Mouse (Mus musculus): Measurements from ENCODE around the gene Lipt2. TPM values are rescaled to one million over a fixed set of nuclear protein-coding genes. Genes with fewer than 3 reads are reported as not detected.

Gene Lipt2
- total and polyA plus RNA-seq, 2 experiments = 3.8 to 5.2 TPM

- no peak overlapping the region for H3K27ac ChIP-seq (replicated peaks; ENCODE audit: insufficient read depth, low read depth, low read length)
- TF ChIP-seq CTCF (IDR thresholded peaks at IDR 0.05; ENCODE audit: low read depth, low read length) (no peak), POLR2A (IDR thresholded peaks at IDR 0.05; ENCODE audit: extremely low read depth, insufficient read depth, low read length) (no peak)
- WGBS = 77% methylated on average over 11 of the region's 11 CpGs
- H3K4me1 ChIP-seq (ENCODE audit: control insufficient read depth, insufficient read depth, low read length) = no peaks in the 10 kb centered on the region
- no peak for DNase-seq (ENCODE audit: extremely low read depth, low read depth, low spot score)
- H3K9ac ChIP-seq (ENCODE audit: low read depth, low read length) = no peak overlapping the region
- no peaks in the 10 kb centered on the region for H3K27me3 ChIP-seq (ENCODE audit: control insufficient read depth, insufficient read depth, low read length)
- H3K36me3 ChIP-seq (ENCODE audit: control insufficient read depth, insufficient read depth, low read length) = no peaks in the 10 kb centered on the region
- H3K79me2 ChIP-seq (ENCODE audit: control insufficient read depth, insufficient read depth, low read length) = no peaks in the 10 kb centered on the region
- no peak overlapping the region for H3K4me3 ChIP-seq (ENCODE audit: insufficient read depth, low read depth, low read length)
Measured at GRCm38 (mm10) chr7:100150626-100151025, 8.5 kb upstream of the Lipt2 start.

DNA sequence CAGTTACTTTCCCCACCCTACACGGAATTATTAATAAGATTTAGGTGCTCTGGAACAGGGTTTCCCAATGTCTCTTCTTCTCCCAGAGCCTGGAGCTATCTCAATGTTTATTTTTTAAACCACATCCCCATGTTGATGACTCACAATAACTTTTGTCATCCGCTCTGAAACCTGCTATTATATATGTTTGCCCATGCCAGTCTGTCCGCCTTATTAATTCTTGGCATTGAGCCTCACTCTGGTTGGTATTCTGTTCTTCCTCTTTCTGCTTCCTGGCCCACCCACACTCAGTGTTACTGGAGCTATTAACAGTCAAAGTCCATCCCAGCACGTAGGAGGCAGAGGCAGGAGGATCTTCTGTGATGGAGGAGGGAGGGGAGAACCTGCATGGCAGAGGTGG, 1.4 kb upstream of the Lipt2 start:
- Histone ChIP-seq H3K36me3 (ENCODE audit: control insufficient read depth, insufficient read depth, low read length) (no peaks in the 10 kb centered on the region; the same call in 1 of the 2 replicates), H3K27ac (replicated peaks; ENCODE audit: insufficient read depth, low read depth, low read length) (no peak overlapping the region), H3K4me3 (ENCODE audit: insufficient read depth, low read depth, low read length) (no peak overlapping the region), H3K27me3 (ENCODE audit: control insufficient read depth, insufficient read depth, low read length) (no peaks in the 10 kb centered on the region), H3K4me1 (ENCODE audit: control insufficient read depth, insufficient read depth, low read length) (peaks cover 8% of the 10 kb centered on the region), H3K79me2 (ENCODE audit: control insufficient read depth, insufficient read depth, low read length) (no peaks in the 10 kb centered on the region), H3K9ac (ENCODE audit: low read depth, low read length) (no peak overlapping the region)
- DNase-seq (ENCODE audit: extremely low read depth, low read depth, low spot score) = no peak
- WGBS = 75% methylated on average over 4 of the region's 4 CpGs
- TF ChIP-seq POLR2A (IDR thresholded peaks at IDR 0.05; ENCODE audit: extremely low read depth, insufficient read depth, low read length) (no peak), CTCF (IDR thresholded peaks at IDR 0.05; ENCODE audit: low read depth, low read length) (no peak)

DNA sequence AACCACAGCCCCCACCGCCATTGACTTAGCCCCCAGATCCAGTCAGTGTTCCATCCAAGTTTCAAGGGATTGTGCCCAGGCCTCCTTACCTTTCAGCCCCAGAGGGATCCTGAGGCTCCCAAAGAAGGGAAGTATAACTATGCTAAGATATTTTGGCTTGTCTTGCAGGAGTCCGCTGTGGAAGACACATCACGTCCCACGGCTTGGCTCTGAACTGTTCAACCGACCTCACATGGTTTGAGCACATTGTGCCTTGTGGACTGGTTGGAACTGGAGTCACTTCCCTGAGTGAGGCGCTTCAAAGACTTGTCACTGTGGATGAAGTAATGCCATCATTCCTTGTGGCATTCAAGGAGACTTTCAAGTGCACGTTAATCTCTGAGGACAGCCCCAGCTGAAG, 929 bp downstream of the Lipt2 start:
- no peak for TF ChIP-seq POLR2A (IDR thresholded peaks at IDR 0.05; ENCODE audit: extremely low read depth, insufficient read depth, low read length)
- H3K4me3 ChIP-seq (ENCODE audit: insufficient read depth, low read depth, low read length) = no peak overlapping the region
- no peaks in the 10 kb centered on the region; the same call in 1 of the 2 replicates for H3K36me3 ChIP-seq (ENCODE audit: control insufficient read depth, insufficient read depth, low read length)
- no peak overlapping the region for H3K9ac ChIP-seq (ENCODE audit: low read depth, low read length)
- no peaks in the 10 kb centered on the region for H3K79me2 ChIP-seq (ENCODE audit: control insufficient read depth, insufficient read depth, low read length)
- DNase-seq (ENCODE audit: extremely low read depth, low read depth, low spot score) = no peak
- H3K27ac ChIP-seq (replicated peaks; ENCODE audit: insufficient read depth, low read depth, low read length) = peak overlapping the region; percentile 26; the same call in 1 of the 2 replicates
- no peaks in the 10 kb centered on the region for H3K27me3 ChIP-seq (ENCODE audit: control insufficient read depth, insufficient read depth, low read length)
- WGBS = 75% methylated on average over 7 of the region's 7 CpGs
- peaks cover 8% of the 10 kb centered on the region for H3K4me1 ChIP-seq (ENCODE audit: control insufficient read depth, insufficient read depth, low read length)

- no peak for DNase-seq (ENCODE audit: extremely low read depth, low read depth, low spot score)
- Histone ChIP-seq H3K79me2 (ENCODE audit: control insufficient read depth, insufficient read depth, low read length) (no peaks in the 10 kb centered on the region), H3K27ac (replicated peaks; ENCODE audit: insufficient read depth, low read depth, low read length) (no peak overlapping the region), H3K36me3 (ENCODE audit: control insufficient read depth, insufficient read depth, low read length) (no peaks in the 10 kb centered on the region; the same call in 1 of the 2 replicates), H3K4me1 (ENCODE audit: control insufficient read depth, insufficient read depth, low read length) (peaks cover 8% of the 10 kb centered on the region), H3K27me3 (ENCODE audit: control insufficient read depth, insufficient read depth, low read length) (no peaks in the 10 kb centered on the region), H3K9ac (ENCODE audit: low read depth, low read length) (no peak overlapping the region), H3K4me3 (ENCODE audit: insufficient read depth, low read depth, low read length) (no peak overlapping the region)
- WGBS = 83% methylated on average over 4 of the region's 4 CpGs
- TF ChIP-seq CTCF (IDR thresholded peaks at IDR 0.05; ENCODE audit: low read depth, low read length) = no peak
- no peak for TF ChIP-seq POLR2A (IDR thresholded peaks at IDR 0.05; ENCODE audit: extremely low read depth, insufficient read depth, low read length)
Measured at GRCm38 (mm10) chr7:100163506-100163905, 4.4 kb downstream of the Lipt2 start.

DNA sequence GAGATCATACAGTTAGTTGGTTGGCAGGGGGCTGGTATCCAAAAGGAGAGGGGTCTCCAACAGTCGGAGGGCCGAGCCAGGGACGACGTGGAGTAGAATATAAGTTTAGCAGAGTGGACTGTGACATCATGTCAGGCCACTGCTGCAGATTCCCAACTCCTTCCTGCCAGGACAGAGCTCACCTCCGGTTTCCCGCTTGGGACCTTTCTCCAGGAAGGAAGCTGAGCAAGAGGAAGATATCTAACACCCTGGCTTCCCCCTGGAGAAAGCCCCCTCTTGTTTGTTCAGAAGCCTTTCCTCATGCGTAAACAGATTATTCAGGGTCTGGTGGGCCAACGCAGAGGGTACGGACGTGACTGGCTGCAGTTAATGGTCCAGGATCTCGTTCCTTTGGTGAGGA, 9.6 kb downstream of the Lipt2 start:
- Histone ChIP-seq H3K9ac (ENCODE audit: low read depth, low read length) (no peak overlapping the region), H3K27me3 (ENCODE audit: control insufficient read depth, insufficient read depth, low read length) (no peaks in the 10 kb centered on the region), H3K79me2 (ENCODE audit: control insufficient read depth, insufficient read depth, low read length) (no peaks in the 10 kb centered on the region), H3K4me1 (ENCODE audit: control insufficient read depth, insufficient read depth, low read length) (no peaks in the 10 kb centered on the region), H3K36me3 (ENCODE audit: control insufficient read depth, insufficient read depth, low read length) (no peaks in the 10 kb centered on the region), H3K27ac (replicated peaks; ENCODE audit: insufficient read depth, low read depth, low read length) (no peak overlapping the region), H3K4me3 (ENCODE audit: insufficient read depth, low read depth, low read length) (no peak overlapping the region)
- no peak for TF ChIP-seq CTCF (IDR thresholded peaks at IDR 0.05; ENCODE audit: low read depth, low read length)
- no peak for TF ChIP-seq POLR2A (IDR thresholded peaks at IDR 0.05; ENCODE audit: extremely low read depth, insufficient read depth, low read length)
- 79% methylated on average over 11 of the region's 11 CpGs for WGBS
- DNase-seq (ENCODE audit: extremely low read depth, low read depth, low spot score) = no peak

- no peak for DNase-seq (ENCODE audit: extremely low read depth, low read depth, low spot score)
- no peak overlapping the region for H3K4me3 ChIP-seq (ENCODE audit: insufficient read depth, low read depth, low read length)
- 74% methylated on average over 4 of the region's 4 CpGs for WGBS
- no peaks in the 10 kb centered on the region for H3K79me2 ChIP-seq (ENCODE audit: control insufficient read depth, insufficient read depth, low read length)
- no peaks in the 10 kb centered on the region for H3K4me1 ChIP-seq (ENCODE audit: control insufficient read depth, insufficient read depth, low read length)
- no peak overlapping the region for H3K27ac ChIP-seq (replicated peaks; ENCODE audit: insufficient read depth, low read depth, low read length)
- H3K27me3 ChIP-seq (ENCODE audit: control insufficient read depth, insufficient read depth, low read length) = no peaks in the 10 kb centered on the region
- H3K36me3 ChIP-seq (ENCODE audit: control insufficient read depth, insufficient read depth, low read length) = no peaks in the 10 kb centered on the region
- H3K9ac ChIP-seq (ENCODE audit: low read depth, low read length) = no peak overlapping the region
- TF ChIP-seq CTCF (IDR thresholded peaks at IDR 0.05; ENCODE audit: low read depth, low read length) = no peak
- TF ChIP-seq POLR2A (IDR thresholded peaks at IDR 0.05; ENCODE audit: extremely low read depth, insufficient read depth, low read length) = no peak
Measured at GRCm38 (mm10) chr7:100170756-100171155, 11.7 kb downstream of the Lipt2 start.
